Mouse (Mus musculus) lung, postnatal 0 days (tissue): ENCODE results near the gene Srcap. TPM values are rescaled to one million over a fixed set of nuclear protein-coding genes. Genes with fewer than 3 reads are reported as not detected.
"Not testable (repeated sequence)": the region's sequence is repeated elsewhere in the genome, so short reads cannot be mapped to it uniquely, and the experiment has no call there.

Source experiments
- ATAC-seq: fragments of 200-750 bp; cut with Nextera tagmentation; 2 replicates; pipeline ENCODE4 v1.8.0; 2017; ENCODE audit warnings: moderate library complexity
- DNase-seq: peaks from one replicate; pipeline ENCODE4 v3.0.0-alpha.2; 2016; ENCODE audit warnings: low spot score
- H3K27ac ChIP-seq: fragments of 300-500 bp; sonication (generic); 2 replicates; pipeline ENCODE4 v1.5.1; 2014; ENCODE audit warnings: antibody characterized with exemption, mild to moderate bottlenecking, low read length, mixed read lengths
- H3K27me3 ChIP-seq: fragments of 300-500 bp; sonication (generic); replicated peaks from 2 replicates; pipeline ENCODE4 v1.6.1; 2014; ENCODE audit warnings: low read length, mixed read lengths; ENCODE audit not compliant: insufficient read depth
- H3K36me3 ChIP-seq: fragments of 300-500 bp; sonication (generic); 2 replicates; pipeline ENCODE4 v1.6.1; 2014; ENCODE audit warnings: low read length, mixed read lengths; ENCODE audit not compliant: insufficient read depth
- H3K4me1 ChIP-seq: fragments of 300-500 bp; sonication (generic); 2 replicates; pipeline ENCODE4 v1.6.1; 2014; ENCODE audit warnings: antibody characterized with exemption, low read depth, low read length, mixed read lengths; ENCODE audit not compliant: insufficient read depth
- H3K4me2 ChIP-seq: fragments of 300-500 bp; sonication (generic); replicated peaks from 2 replicates; pipeline ENCODE4 v1.6.1; 2014; ENCODE audit warnings: low read depth, mild to moderate bottlenecking, low read length, moderate library complexity, mixed read lengths
- H3K4me3 ChIP-seq: fragments of 300-500 bp; sonication (generic); 2 replicates; pipeline ENCODE4 v1.5.1; 2014; ENCODE audit warnings: low read depth, low read length
- H3K9ac ChIP-seq: fragments of 300-500 bp; sonication (generic); replicated peaks from 2 replicates; pipeline ENCODE4 v1.6.1; 2014; ENCODE audit warnings: low read depth, mild to moderate bottlenecking
- H3K9me3 ChIP-seq: fragments of 300-500 bp; sonication (generic); 2 replicates; pipeline ENCODE4 v1.6.1; 2016; ENCODE audit warnings: low read length, mixed read lengths
- CTCF ChIP-seq: IDR thresholded peaks from 2 replicates; pipeline ENCODE4 v1.5.1; 2016; ENCODE audit warnings: antibody characterized with exemption, mild to moderate bottlenecking
- EP300 ChIP-seq: IDR thresholded peaks from 2 replicates; pipeline ENCODE4 v1.6.1; 2016; ENCODE audit warnings: antibody characterized with exemption, mild to moderate bottlenecking, control low read depth
- WGBS: fragments of 180-500 bp; shearing (Covaris S2); extraction: QIAGEN DNeasy Blood & Tissue Kit; methylation state at CpG from one replicate; pipeline ENCODE4 v1.1.7; 2014; 5-methylcytosine and 5-hydroxymethylcytosine counted together
- polyA plus RNA-seq: library from polyadenylated mRNA; unstranded; fragments of >200 nt; fragmentation: Nextera tagmentation; extraction: Ambion mirVana; gene quantifications from 2 replicates; pipeline ENCODE4 v1.2.1, GENCODE M21; 2015

Gene Srcap
- 19.2 and 19.3 TPM in 2 replicates for polyA plus RNA-seq

- Histone ChIP-seq H3K36me3 (peaks cover 6% of the 10 kb centered on the region; the same call in 1 of the 2 replicates), H3K27me3 (no peaks in the 10 kb centered on the region), H3K9me3 (no peaks in the 10 kb centered on the region), H3K9ac (peak within 1 kb of the TSS; percentile 93), H3K27ac (peak within 1 kb of the TSS; percentile 99), H3K4me2 (peak within 1 kb of the TSS; percentile 69), H3K4me3 (peak within 1 kb of the TSS; percentile 87), H3K4me1 (peaks cover 5% of the 10 kb centered on the region; the same call in 1 of the 2 replicates)
- peak; percentile 99 for DNase-seq
- ATAC-seq: peak; percentile 97
- TF ChIP-seq CTCF (no peak), EP300 (peak; percentile 83)
- WGBS: 0% methylated on average over 33 of the region's 37 CpGs
These were observed at the start of gene Srcap for GRCm38 (mm10) chr7:127511808-127512230. Gene Srcap, plus strand, starts transcription at chr7:127511983.

- Histone ChIP-seq H3K9me3 (no peaks in the 10 kb centered on the region), H3K27me3 (no peaks in the 10 kb centered on the region), H3K9ac (no peak overlapping the region), H3K4me1 (no peaks in the 10 kb centered on the region), H3K4me3 (no peak overlapping the region), H3K27ac (no peak overlapping the region), H3K4me2 (no peak overlapping the region), H3K36me3 (no peaks in the 10 kb centered on the region)
- TF ChIP-seq EP300 (no peak), CTCF (no peak)
- no peak for DNase-seq
- no peak for ATAC-seq
- 97% methylated on average over 3 of the region's 3 CpGs for WGBS
These were observed 46.6 kb upstream of the Srcap start for GRCm38 (mm10) chr7:127465191-127465590.

GRCm38 (mm10) chr7:127465670-127466069, 46.1 kb upstream of the Srcap start:
- DNase-seq: not testable (repeated sequence)

GRCm38 (mm10) chr7:127466606-127467005, 45.2 kb upstream of the Srcap start:
- Histone ChIP-seq H3K27me3 (no peaks in the 10 kb centered on the region), H3K4me3 (no peak overlapping the region), H3K27ac (no peak overlapping the region), H3K36me3 (no peaks in the 10 kb centered on the region), H3K4me2 (no peak overlapping the region), H3K9me3 (no peaks in the 10 kb centered on the region), H3K9ac (no peak overlapping the region), H3K4me1 (no peaks in the 10 kb centered on the region)
- 88% methylated on average over 4 of the region's 4 CpGs for WGBS
- TF ChIP-seq CTCF: no peak
- TF ChIP-seq EP300: no peak
- DNase-seq: no peak
- no peak for ATAC-seq

More at GRCm38 (mm10) chr7:127465670-127466069, 46.1 kb upstream of the Srcap start:
- not testable (repeated sequence) for H3K4me1 ChIP-seq, H3K4me3 ChIP-seq, H3K9ac ChIP-seq, H3K27ac ChIP-seq, H3K27me3 ChIP-seq, ATAC-seq, H3K36me3 ChIP-seq, H3K9me3 ChIP-seq, H3K4me2 ChIP-seq
- 94% methylated on average over 2 of the region's 2 CpGs for WGBS

- Histone ChIP-seq H3K4me1 (no peaks in the 10 kb centered on the region), H3K27ac (peak overlapping the region; percentile 96), H3K4me2 (peak overlapping the region; percentile 89), H3K9ac (peak overlapping the region; percentile 83), H3K9me3 (no peaks in the 10 kb centered on the region), H3K4me3 (peak overlapping the region; percentile 70), H3K36me3 (peaks cover 12% of the 10 kb centered on the region; the same call in 1 of the 2 replicates), H3K27me3 (no peaks in the 10 kb centered on the region)
- ATAC-seq (peak; percentile 16; the same call in 1 of the 2 replicates), DNase-seq (peak; percentile 53)
- WGBS: 5% methylated on average over 10 of the region's 10 CpGs
- TF ChIP-seq EP300: no peak
- no peak for TF ChIP-seq CTCF
These were observed 41.6 kb upstream of the Srcap start for GRCm38 (mm10) chr7:127470011-127470715.

GRCm38 (mm10) chr7:127470743-127471645, 40.8 kb upstream of the Srcap start:
- DNase-seq (peak; percentile 99), ATAC-seq (peak; percentile 93)
- peak overlapping the region; percentile 89 for H3K4me2 ChIP-seq
- TF ChIP-seq EP300 (peak; percentile 65), CTCF (no peak; the same call in 1 of the 2 replicates)
- H3K27ac ChIP-seq: peak overlapping the region; percentile 96
- WGBS: under 1% methylated on average over 46 of the region's 46 CpGs
- H3K27me3 ChIP-seq: no peaks in the 10 kb centered on the region
- peak overlapping the region; percentile 70 for H3K4me3 ChIP-seq
- no peaks in the 10 kb centered on the region for H3K4me1 ChIP-seq
- H3K9me3 ChIP-seq: no peaks in the 10 kb centered on the region
- H3K9ac ChIP-seq: peak overlapping the region; percentile 83
- H3K36me3 ChIP-seq: peaks cover 20% of the 10 kb centered on the region; the same call in 1 of the 2 replicates
